Mouse (Mus musculus): ENCODE results near the gene Sgk1. TPM values are rescaled to one million over a fixed set of nuclear protein-coding genes. Genes with fewer than 3 reads are reported as not detected.
A peak's percentile ranks its signal among the peaks of the same experiment; 100 is the strongest.

Sgk1 gene
- total RNA-seq, 1 experiment from 2014 or later, result 120 TPM

- no peak for DNase-seq
These were observed 118.7 kb downstream of the Sgk1 start for GRCm38 (mm10) chr10:22000491-22001306.

- DNase-seq, result no peak
These were observed 119.6 kb downstream of the Sgk1 start for GRCm38 (mm10) chr10:22001621-22002020.

GRCm38 (mm10) chr10:22004763-22005162 is 122.8 kb downstream of the Sgk1 start:
- no peak for DNase-seq

- DNase-seq, result no peak
These were observed 125.3 kb downstream of the Sgk1 start for GRCm38 (mm10) chr10:22007160-22007801.

- peak; percentile 12 for DNase-seq
These were observed 125.8 kb downstream of the Sgk1 start for GRCm38 (mm10) chr10:22007802-22008172.

- peak; percentile 80 for DNase-seq
These were observed 128.3 kb downstream of the Sgk1 start for GRCm38 (mm10) chr10:22010088-22010818.

- DNase-seq, result peak; percentile 5
These were observed 135.6 kb downstream of the Sgk1 start for GRCm38 (mm10) chr10:22017469-22018159.

GRCm38 (mm10) chr10:22018618-22019017 is 136.6 kb downstream of the Sgk1 start:
- DNase-seq, result no peak

- DNase-seq, result no peak
These were observed 152.3 kb downstream of the Sgk1 start for GRCm38 (mm10) chr10:22034303-22034702.

GRCm38 (mm10) chr10:22036256-22036655 is 154.3 kb downstream of the Sgk1 start:
- DNase-seq, result peak; percentile 61

Other genes with a start within 250 kb of the Sgk1 start
- not detected in 2 replicates for gene 4930444G20Rik, start 185.9 kb downstream of the Sgk1 start, total RNA-seq (2021)

All from adrenal gland, postnatal 25 days (tissue).